Comparison of ENCODE assay signal across 12 mouse cellular contexts in the genomic region with DNA sequence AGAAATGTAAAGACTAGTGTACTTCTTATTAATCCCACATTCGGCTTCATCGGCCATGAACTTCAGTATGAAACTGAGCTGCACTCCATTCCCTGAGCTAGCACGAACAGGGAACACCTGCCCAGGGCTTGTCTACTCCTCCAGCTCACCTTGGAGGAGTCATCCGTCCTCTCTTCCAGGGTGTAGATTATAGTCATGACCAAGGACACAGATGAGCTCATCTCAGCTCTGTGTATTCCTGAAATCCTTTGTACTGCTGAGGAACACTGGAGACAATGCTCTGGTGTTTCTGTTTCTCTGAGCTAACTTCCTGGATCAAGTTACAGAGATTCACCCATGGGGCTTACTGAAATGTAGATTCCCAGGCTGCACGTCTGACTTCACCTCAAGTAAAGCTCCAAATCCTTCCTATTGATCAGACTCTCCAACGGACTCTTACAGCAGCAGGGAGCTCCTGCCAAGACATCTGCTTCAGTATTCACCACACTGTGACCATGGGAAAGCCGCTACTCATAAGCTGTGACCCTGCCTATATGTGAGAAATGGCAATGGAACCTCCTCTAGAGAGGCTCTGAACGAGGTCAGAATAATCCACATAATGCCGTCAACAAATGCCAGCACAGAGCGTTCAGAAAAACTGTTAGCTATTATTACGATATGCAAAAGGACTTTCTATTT.
A peak's percentile ranks its signal among the peaks of the same experiment; 100 is the strongest.
DNase-seq lines count a peak whose midpoint lies in the region; ATAC-seq and TF ChIP-seq lines count a peak whose summit lies in the region.
"Had no signal": no experiment of that assay in that cellular context is flagged by ENCODE, and none has a peak within 500 bp of the region (broad histone marks: within the 10 kb centered on the region; RNA-seq: fewer than 3 reads in every experiment).

No protein-coding gene starts in this region.

- peak; percentile 85 for DNase-seq in heart, adult 11 months
- no peak for DNase-seq in heart, postnatal 36 days
- no peak for DNase-seq in stomach, postnatal 0 days (ENCODE audit: low spot score)
- no peak for DNase-seq in urinary bladder, postnatal 10 days (ENCODE audit: low spot score)
- DNase-seq in cerebellum, adult 2 months = no peak
- DNase-seq: cerebellum, postnatal 25 days; lung, postnatal 4 days had no signal

- H3K9ac ChIP-seq in stomach, embryonic 16.5 days (ENCODE audit: low read length) = no peak overlapping the region
- no peak overlapping the region for H3K9ac ChIP-seq in stomach, postnatal 0 days (ENCODE audit: low read length)
- 0 out of 2 replicates have a peak overlapping the region, but pooled peaks have one; percentile 19 for H3K9ac ChIP-seq in hindbrain, embryonic 16.5 days (ENCODE audit: low read depth, low read length)
- H3K9ac ChIP-seq: heart, embryonic 12.5 days; limb, embryonic 13.5 days; neural tube, embryonic 12.5 days had no signal

- H3K27ac ChIP-seq in stomach, embryonic 16.5 days (ENCODE audit: low read length) = peak overlapping the region; percentile 46; the same call in 1 of the 2 replicates
- no peak overlapping the region for H3K27ac ChIP-seq in stomach, postnatal 0 days (replicated peaks)
- H3K27ac ChIP-seq in hindbrain, embryonic 16.5 days (ENCODE audit: low read depth, low read length) = no peak overlapping the region; the same call in 1 of the 2 replicates
- no peak overlapping the region for H3K27ac ChIP-seq in cerebellum, adult 2 months (ENCODE audit: insufficient read depth, low read length)
- H3K27ac ChIP-seq: limb, embryonic 13.5 days; neural tube, embryonic 12.5 days had no signal

- TF ChIP-seq EP300 in stomach, postnatal 0 days (optimal IDR thresholded peaks at IDR 0.05) = no peak

- intact Hi-C loops in heart, postnatal 36 days (cut with DNase I) = no loop called here

- WGBS in stomach, embryonic 16.5 days = 58% methylated on average over 11 of the region's 11 CpGs
- WGBS in stomach, postnatal 0 days = 57% methylated on average over 11 of the region's 11 CpGs
- WGBS in hindbrain, embryonic 16.5 days = 41% methylated on average over 11 of the region's 11 CpGs
- WGBS in cerebellum, adult 2 months = 43% methylated on average over 11 of the region's 11 CpGs

- no peak for ATAC-seq in stomach, embryonic 16.5 days (ENCODE audit: insufficient read depth, low FRiP score)
- ATAC-seq in stomach, postnatal 0 days (ENCODE audit: low FRiP score, low TSS enrichment) = no peak
- peak; percentile 56 for ATAC-seq in hindbrain, embryonic 16.5 days

- H3K27me3 ChIP-seq in stomach, embryonic 16.5 days (ENCODE audit: control insufficient read depth, insufficient read depth, low read length) = no peaks in the 10 kb centered on the region
- no peaks in the 10 kb centered on the region for H3K27me3 ChIP-seq in stomach, postnatal 0 days (ENCODE audit: control insufficient read depth, insufficient read depth, low read length)
- no peaks in the 10 kb centered on the region for H3K27me3 ChIP-seq in hindbrain, embryonic 16.5 days (replicated peaks; ENCODE audit: control insufficient read depth, insufficient read depth, low read length)
- H3K27me3 ChIP-seq in cerebellum, adult 2 months (ENCODE audit: control insufficient read depth, insufficient read depth, low read length) = no peaks in the 10 kb centered on the region; the same call in 1 of the 2 replicates
- H3K27me3 ChIP-seq: heart, embryonic 12.5 days; limb, embryonic 13.5 days; neural tube, embryonic 12.5 days had no signal

- TF ChIP-seq POLR2A in cerebellum, adult 2 months (IDR thresholded peaks at IDR 0.05; ENCODE audit: borderline replicate concordance, insufficient read depth, low read length) = no peak

- no peaks in the 10 kb centered on the region for H3K9me3 ChIP-seq in stomach, embryonic 16.5 days (replicated peaks; ENCODE audit: control insufficient read depth, low read length)
- H3K9me3 ChIP-seq in stomach, postnatal 0 days (ENCODE audit: control insufficient read depth, low read length) = no peaks in the 10 kb centered on the region
- no peaks in the 10 kb centered on the region for H3K9me3 ChIP-seq in hindbrain, embryonic 16.5 days (ENCODE audit: control insufficient read depth, low read length)
- H3K9me3 ChIP-seq: heart, embryonic 12.5 days; limb, embryonic 13.5 days; neural tube, embryonic 12.5 days had no signal

- H3K36me3 ChIP-seq in stomach, embryonic 16.5 days (ENCODE audit: control insufficient read depth, insufficient read depth, low read length) = no peaks in the 10 kb centered on the region
- H3K36me3 ChIP-seq in stomach, postnatal 0 days (ENCODE audit: control insufficient read depth, insufficient read depth, low read length) = no peaks in the 10 kb centered on the region
- no peaks in the 10 kb centered on the region for H3K36me3 ChIP-seq in hindbrain, embryonic 16.5 days (ENCODE audit: control insufficient read depth, insufficient read depth, low read length)
- H3K36me3 ChIP-seq: heart, embryonic 12.5 days; limb, embryonic 13.5 days; neural tube, embryonic 12.5 days had no signal

- H3K4me1 ChIP-seq in stomach, embryonic 16.5 days (ENCODE audit: control insufficient read depth, insufficient read depth, low read length) = no peaks in the 10 kb centered on the region
- H3K4me1 ChIP-seq in stomach, postnatal 0 days (replicated peaks; ENCODE audit: control insufficient read depth, insufficient read depth) = no peaks in the 10 kb centered on the region
- H3K4me1 ChIP-seq in hindbrain, embryonic 16.5 days (ENCODE audit: control insufficient read depth, insufficient read depth, low read depth, low read length) = peaks cover 9% of the 10 kb centered on the region
- H3K4me1 ChIP-seq in cerebellum, adult 2 months (ENCODE audit: control insufficient read depth, insufficient read depth, low read length) = no peaks in the 10 kb centered on the region
- H3K4me1 ChIP-seq: neural tube, embryonic 12.5 days had no signal

- H3K4me3 ChIP-seq in stomach, embryonic 16.5 days (replicated peaks; ENCODE audit: low read length) = no peak overlapping the region
- no peak overlapping the region for H3K4me3 ChIP-seq in stomach, postnatal 0 days (ENCODE audit: low read depth, low read length)
- H3K4me3 ChIP-seq in hindbrain, embryonic 16.5 days (ENCODE audit: low read length) = no peak overlapping the region
- H3K4me3 ChIP-seq in cerebellum, adult 2 months (replicated peaks; ENCODE audit: insufficient read depth, low read depth, low read length) = no peak overlapping the region
- H3K4me3 ChIP-seq: heart, embryonic 12.5 days; limb, embryonic 13.5 days; neural tube, embryonic 12.5 days had no signal

- no peak for TF ChIP-seq CTCF in stomach, postnatal 0 days (IDR thresholded peaks at IDR 0.05; ENCODE audit: low read depth)
- TF ChIP-seq CTCF in cerebellum, adult 2 months (IDR thresholded peaks at IDR 0.05; ENCODE audit: borderline replicate concordance, insufficient read depth, low read depth, low read length) = no peak

- H3K4me2 ChIP-seq in stomach, embryonic 16.5 days (ENCODE audit: low read depth, low read length) = no peak overlapping the region
- no peak overlapping the region for H3K4me2 ChIP-seq in stomach, postnatal 0 days (replicated peaks; ENCODE audit: low read depth)
- H3K4me2 ChIP-seq in hindbrain, embryonic 16.5 days (ENCODE audit: low read length) = peak overlapping the region; percentile 39
- H3K4me2 ChIP-seq: heart, embryonic 12.5 days; limb, embryonic 13.5 days; neural tube, embryonic 12.5 days had no signal
